Mouse (Mus musculus): ENCODE data around the gene Gm20388. TPM values are rescaled to one million over a fixed set of nuclear protein-coding genes. Genes with fewer than 3 reads are reported as not detected.

The Gm20388 gene
- polyA plus RNA-seq, 1 experiment from 2014 or later, result not detected

DNA sequence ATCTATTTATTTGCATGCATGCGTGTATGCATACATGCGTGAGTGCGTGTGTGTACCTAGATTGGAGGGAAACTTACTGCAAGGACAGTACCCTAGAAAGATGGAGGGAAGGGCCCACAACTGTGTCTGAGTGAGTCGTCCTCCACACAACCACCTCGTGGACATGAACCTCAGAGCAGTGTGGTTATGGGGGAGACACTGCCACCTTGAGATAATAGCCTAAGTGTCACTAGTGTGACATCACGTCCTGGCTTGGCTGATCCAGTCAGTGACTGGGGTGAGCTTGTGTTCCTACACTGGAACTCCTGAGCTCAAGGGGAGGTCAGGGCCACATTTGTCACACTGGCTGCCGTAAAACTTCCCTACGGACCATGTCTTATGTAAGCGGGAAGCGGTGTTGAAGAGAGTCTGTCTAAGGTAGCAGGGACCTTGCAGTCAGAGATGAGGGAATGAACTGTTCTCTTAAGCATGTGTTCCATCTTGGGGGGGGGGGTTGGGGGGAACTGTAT, 1305.9 kb downstream of the Gm20388 start:
- Histone ChIP-seq H3K27ac (ENCODE audit: low read depth, low read length) (no peak overlapping the region), H3K9me3 (ENCODE audit: control insufficient read depth, low read length) (peaks cover 4% of the 10 kb centered on the region; the same call in 1 of the 2 replicates), H3K36me3 (ENCODE audit: control insufficient read depth, insufficient read depth, low read length) (no peaks in the 10 kb centered on the region), H3K27me3 (ENCODE audit: control insufficient read depth, insufficient read depth, low read length) (no peaks in the 10 kb centered on the region; the same call in 1 of the 2 replicates), H3K4me1 (ENCODE audit: control insufficient read depth, insufficient read depth, low read length) (peaks cover 27% of the 10 kb centered on the region), H3K4me3 (ENCODE audit: low read length) (no peak overlapping the region), H3K9ac (ENCODE audit: low read depth, low read length) (no peak overlapping the region), H3K4me2 (replicated peaks; ENCODE audit: low read depth, low read length) (no peak overlapping the region)
- 78% methylated on average over 10 of the region's 10 CpGs for WGBS
- ATAC-seq (ENCODE audit: low FRiP score, low TSS enrichment), result no peak

DNA sequence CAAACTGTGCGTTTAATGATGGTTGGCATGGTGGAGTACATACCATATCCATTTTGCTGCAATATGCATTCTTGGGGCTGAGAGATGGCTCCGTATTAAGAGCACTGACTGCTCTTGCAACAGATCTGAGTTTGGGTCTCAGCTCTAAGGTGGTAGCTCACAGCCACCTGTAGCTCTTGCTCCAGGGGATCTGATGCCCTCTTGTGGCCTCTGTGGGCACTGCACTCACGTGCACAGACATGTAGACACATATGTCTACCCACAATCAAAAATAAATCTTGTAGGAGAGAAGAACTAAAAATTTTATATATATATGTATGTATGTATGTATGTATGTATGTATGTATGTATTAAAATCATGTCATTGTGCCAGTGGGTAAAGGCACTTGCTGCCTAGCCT, 1307.8 kb downstream of the Gm20388 start:
- no peak overlapping the region for H3K4me2 ChIP-seq (replicated peaks; ENCODE audit: low read depth, low read length)
- H3K36me3 ChIP-seq (ENCODE audit: control insufficient read depth, insufficient read depth, low read length), result no peaks in the 10 kb centered on the region
- H3K27ac ChIP-seq (ENCODE audit: low read depth, low read length), result no peak overlapping the region
- H3K27me3 ChIP-seq (ENCODE audit: control insufficient read depth, insufficient read depth, low read length), result no peaks in the 10 kb centered on the region; the same call in 1 of the 2 replicates
- WGBS, result 95% methylated on average over 3 of the region's 3 CpGs
- H3K9me3 ChIP-seq (ENCODE audit: control insufficient read depth, low read length), result peaks cover 4% of the 10 kb centered on the region; the same call in 1 of the 2 replicates
- no peak overlapping the region for H3K9ac ChIP-seq (ENCODE audit: low read depth, low read length)
- ATAC-seq (ENCODE audit: low FRiP score, low TSS enrichment), result no peak
- no peak overlapping the region for H3K4me3 ChIP-seq (ENCODE audit: low read length)
- peaks cover 22% of the 10 kb centered on the region for H3K4me1 ChIP-seq (ENCODE audit: control insufficient read depth, insufficient read depth, low read length)

DNA sequence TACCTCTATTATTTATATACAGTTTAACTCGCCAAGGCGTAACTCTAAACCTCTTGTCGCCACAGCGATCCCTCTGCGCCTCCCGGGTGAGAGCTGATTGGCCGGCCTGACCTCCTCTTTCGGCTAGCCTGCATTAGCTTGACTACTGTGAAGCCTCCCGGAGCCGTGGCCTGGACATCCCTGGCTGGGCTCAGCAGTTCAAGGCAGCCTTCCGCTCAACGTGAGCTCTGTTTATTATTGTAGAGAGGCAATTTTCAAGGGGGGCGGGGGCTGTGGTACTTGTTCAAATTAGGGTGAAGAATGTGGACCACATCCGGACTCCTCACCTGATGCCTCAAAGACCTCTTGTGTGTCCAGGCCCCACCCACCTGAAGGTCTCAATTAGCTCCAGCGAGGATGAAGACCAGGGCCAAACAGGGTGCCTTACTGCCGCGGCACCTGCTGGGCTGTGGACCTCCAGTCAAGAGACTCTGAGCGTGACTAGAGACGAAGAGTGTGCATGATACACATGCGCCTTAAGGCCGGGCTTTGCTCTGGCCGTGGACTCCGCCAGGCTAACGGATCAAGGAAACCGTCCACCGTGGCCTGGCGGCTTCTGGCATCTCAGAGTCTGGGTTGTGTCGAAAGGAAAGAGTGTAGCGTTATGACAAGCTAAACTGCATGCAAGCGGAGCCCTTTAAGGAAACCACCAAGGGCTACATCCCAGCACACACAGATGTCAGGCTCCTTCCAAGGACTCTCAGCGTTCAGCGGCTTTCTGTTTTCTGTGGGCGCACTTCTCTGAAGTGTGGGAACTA, 1309.7 kb downstream of the Gm20388 start:
- ATAC-seq (ENCODE audit: low FRiP score, low TSS enrichment), result peak; percentile 75
- Histone ChIP-seq H3K9me3 (ENCODE audit: control insufficient read depth, low read length) (no peaks in the 10 kb centered on the region), H3K4me3 (ENCODE audit: low read length) (no peak overlapping the region), H3K27me3 (ENCODE audit: control insufficient read depth, insufficient read depth, low read length) (no peaks in the 10 kb centered on the region; the same call in 1 of the 2 replicates), H3K4me1 (ENCODE audit: control insufficient read depth, insufficient read depth, low read length) (peaks cover 21% of the 10 kb centered on the region), H3K36me3 (ENCODE audit: control insufficient read depth, insufficient read depth, low read length) (no peaks in the 10 kb centered on the region), H3K27ac (ENCODE audit: low read depth, low read length) (peak overlapping the region; percentile 47; the same call in 1 of the 2 replicates), H3K9ac (ENCODE audit: low read depth, low read length) (no peak overlapping the region), H3K4me2 (replicated peaks; ENCODE audit: low read depth, low read length) (peak overlapping the region; percentile 19; the same call in 1 of the 2 replicates)
- 29% methylated on average over 33 of the region's 33 CpGs for WGBS

DNA sequence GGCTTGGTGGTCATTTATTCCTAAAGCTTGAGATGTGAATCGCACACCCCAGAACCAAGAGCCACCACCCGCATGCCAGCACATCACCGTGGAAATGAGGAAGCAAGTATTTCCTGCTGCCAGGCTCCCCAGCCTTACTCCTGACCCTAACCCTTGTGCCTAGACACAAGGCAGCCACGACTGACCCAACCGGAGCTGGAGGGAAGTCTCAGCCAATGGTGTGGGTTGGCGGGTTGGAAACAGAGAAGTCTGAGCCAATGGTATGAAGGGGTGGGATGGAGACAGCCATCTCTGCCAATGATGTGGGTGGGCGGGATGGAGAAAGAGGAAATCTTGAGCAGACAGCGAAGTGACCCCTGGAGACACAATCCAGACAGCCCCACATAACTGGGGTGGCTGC, 1314.1 kb downstream of the Gm20388 start:
- ATAC-seq (ENCODE audit: low FRiP score, low TSS enrichment), result no peak
- H3K36me3 ChIP-seq (ENCODE audit: control insufficient read depth, insufficient read depth, low read length), result no peaks in the 10 kb centered on the region
- H3K27ac ChIP-seq (ENCODE audit: low read depth, low read length), result no peak overlapping the region
- H3K4me3 ChIP-seq (ENCODE audit: low read length), result no peak overlapping the region
- no peak overlapping the region for H3K9ac ChIP-seq (ENCODE audit: low read depth, low read length)
- peaks cover 16% of the 10 kb centered on the region for H3K4me1 ChIP-seq (ENCODE audit: control insufficient read depth, insufficient read depth, low read length)
- no peaks in the 10 kb centered on the region for H3K9me3 ChIP-seq (ENCODE audit: control insufficient read depth, low read length)
- WGBS, result 77% methylated on average over 8 of the region's 8 CpGs
- H3K27me3 ChIP-seq (ENCODE audit: control insufficient read depth, insufficient read depth, low read length), result no peaks in the 10 kb centered on the region; the same call in 1 of the 2 replicates
- H3K4me2 ChIP-seq (replicated peaks; ENCODE audit: low read depth, low read length), result no peak overlapping the region

DNA sequence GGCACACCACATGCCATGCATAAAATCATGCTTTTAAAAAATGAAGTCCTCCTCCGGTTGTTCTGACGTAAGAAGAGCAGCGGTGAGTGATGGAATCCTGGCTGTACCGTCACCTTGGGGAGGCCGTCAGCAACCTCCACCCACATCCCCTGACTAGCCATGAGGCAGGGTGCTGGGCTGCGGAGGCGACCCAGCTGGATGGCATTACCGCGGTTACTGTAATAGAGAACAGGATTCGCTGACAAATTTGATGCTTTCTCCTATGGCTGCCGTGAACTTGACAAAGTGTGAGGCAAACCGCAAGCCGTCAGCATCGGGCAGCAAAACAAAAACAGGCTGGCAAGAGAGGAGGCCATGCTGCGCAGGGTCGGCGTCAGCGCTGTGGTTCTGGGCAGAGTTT, 1317.1 kb downstream of the Gm20388 start:
- Histone ChIP-seq H3K27ac (ENCODE audit: low read depth, low read length) (no peak overlapping the region), H3K4me2 (replicated peaks; ENCODE audit: low read depth, low read length) (no peak overlapping the region), H3K4me1 (ENCODE audit: control insufficient read depth, insufficient read depth, low read length) (peaks cover 8% of the 10 kb centered on the region; the same call in 1 of the 2 replicates), H3K9me3 (ENCODE audit: control insufficient read depth, low read length) (no peaks in the 10 kb centered on the region), H3K4me3 (ENCODE audit: low read length) (no peak overlapping the region), H3K9ac (ENCODE audit: low read depth, low read length) (no peak overlapping the region), H3K27me3 (ENCODE audit: control insufficient read depth, insufficient read depth, low read length) (no peaks in the 10 kb centered on the region), H3K36me3 (ENCODE audit: control insufficient read depth, insufficient read depth, low read length) (no peaks in the 10 kb centered on the region)
- WGBS, result 73% methylated on average over 18 of the region's 18 CpGs
- 0 out of 2 replicates have a peak, but pooled peaks have one; percentile 14 for ATAC-seq (ENCODE audit: low FRiP score, low TSS enrichment)

DNA sequence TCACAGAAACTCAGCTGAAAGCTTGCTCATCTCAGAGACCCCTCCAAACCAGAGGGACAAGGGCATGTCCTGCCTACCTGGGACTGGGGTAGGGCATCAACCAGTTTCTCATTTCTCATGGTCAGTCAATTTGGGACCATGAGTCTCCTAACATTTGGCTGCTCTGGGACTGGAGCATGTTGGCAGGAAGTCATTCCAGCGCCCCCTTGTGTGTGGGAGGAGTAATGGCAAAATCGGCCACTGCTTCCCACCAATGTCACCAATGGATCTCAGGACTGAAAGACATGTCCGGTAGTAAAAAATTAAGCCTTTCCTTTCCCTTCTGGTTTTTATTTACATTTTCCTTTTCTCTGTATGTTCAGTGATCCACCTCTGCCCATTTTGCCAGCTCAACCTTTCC, 1318.3 kb downstream of the Gm20388 start:
- H3K4me3 ChIP-seq (ENCODE audit: low read length), result no peak overlapping the region
- 0 out of 2 replicates have a peak overlapping the region, but pooled peaks have one; percentile 17 for H3K27ac ChIP-seq (ENCODE audit: low read depth, low read length)

DNA sequence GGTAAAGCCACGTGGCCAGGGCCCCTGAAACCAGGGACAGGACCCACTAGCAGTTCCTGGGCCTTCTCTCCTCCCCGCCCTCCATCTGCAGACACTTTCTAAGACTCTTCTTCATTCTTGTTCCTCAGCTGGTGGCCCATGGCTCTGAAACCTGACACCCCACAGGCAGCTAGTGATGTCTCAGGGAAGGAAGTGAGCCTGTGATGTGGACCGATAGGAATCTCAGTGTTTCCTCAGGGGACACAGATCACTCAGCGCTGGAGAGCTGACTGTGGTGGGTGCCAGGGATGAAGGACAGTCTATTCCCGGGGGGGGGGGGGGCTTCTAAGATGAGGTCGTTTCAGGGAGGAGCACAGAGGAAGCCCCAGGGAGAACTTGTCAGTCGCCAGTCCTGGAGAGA, 1318.9 kb downstream of the Gm20388 start:
- 23% methylated on average over 7 of the region's 7 CpGs for WGBS
- Histone ChIP-seq H3K9me3 (ENCODE audit: control insufficient read depth, low read length) (no peaks in the 10 kb centered on the region), H3K4me3 (ENCODE audit: low read length) (no peak overlapping the region), H3K27ac (ENCODE audit: low read depth, low read length) (no peak overlapping the region), H3K9ac (ENCODE audit: low read depth, low read length) (no peak overlapping the region), H3K36me3 (ENCODE audit: control insufficient read depth, insufficient read depth, low read length) (no peaks in the 10 kb centered on the region), H3K4me2 (replicated peaks; ENCODE audit: low read depth, low read length) (no peak overlapping the region), H3K27me3 (ENCODE audit: control insufficient read depth, insufficient read depth, low read length) (no peaks in the 10 kb centered on the region), H3K4me1 (ENCODE audit: control insufficient read depth, insufficient read depth, low read length) (peaks cover 8% of the 10 kb centered on the region; the same call in 1 of the 2 replicates)
- ATAC-seq (ENCODE audit: low FRiP score, low TSS enrichment), result no peak

More for the DNA sequence above, 1318.3 kb downstream of the Gm20388 start:
- Histone ChIP-seq H3K27me3 (ENCODE audit: control insufficient read depth, insufficient read depth, low read length) (no peaks in the 10 kb centered on the region), H3K9me3 (ENCODE audit: control insufficient read depth, low read length) (no peaks in the 10 kb centered on the region), H3K4me2 (replicated peaks; ENCODE audit: low read depth, low read length) (no peak overlapping the region), H3K36me3 (ENCODE audit: control insufficient read depth, insufficient read depth, low read length) (no peaks in the 10 kb centered on the region), H3K4me1 (ENCODE audit: control insufficient read depth, insufficient read depth, low read length) (peaks cover 8% of the 10 kb centered on the region; the same call in 1 of the 2 replicates), H3K9ac (ENCODE audit: low read depth, low read length) (no peak overlapping the region)
- ATAC-seq (ENCODE audit: low FRiP score, low TSS enrichment), result no peak
- WGBS, result 61% methylated on average over 3 of the region's 3 CpGs

DNA sequence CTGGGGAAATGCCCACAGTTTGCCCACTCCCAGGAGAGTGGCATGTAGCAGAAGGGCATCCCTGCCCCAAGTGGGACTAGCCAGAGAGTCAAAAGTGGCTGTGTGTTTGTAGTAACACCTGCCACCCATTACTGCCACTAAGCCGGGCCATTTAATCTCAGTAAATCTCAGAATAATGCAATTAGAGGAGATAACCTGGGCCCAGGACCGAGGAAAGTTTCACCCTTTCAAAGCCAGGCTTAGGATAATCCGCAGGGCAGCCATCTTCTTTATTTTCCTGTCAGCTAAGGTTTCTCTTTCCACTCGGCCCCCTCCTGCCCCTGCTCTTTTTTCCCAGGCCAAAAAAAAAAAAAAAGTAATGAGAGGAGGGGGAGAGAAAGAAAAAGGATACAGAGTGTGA, 1322.6 kb downstream of the Gm20388 start:
- ATAC-seq (ENCODE audit: low FRiP score, low TSS enrichment), result no peak
- Histone ChIP-seq H3K4me2 (replicated peaks; ENCODE audit: low read depth, low read length) (no peak overlapping the region), H3K4me1 (ENCODE audit: control insufficient read depth, insufficient read depth, low read length) (peaks cover 8% of the 10 kb centered on the region; the same call in 1 of the 2 replicates), H3K4me3 (ENCODE audit: low read length) (no peak overlapping the region), H3K36me3 (ENCODE audit: control insufficient read depth, insufficient read depth, low read length) (no peaks in the 10 kb centered on the region), H3K9me3 (ENCODE audit: control insufficient read depth, low read length) (no peaks in the 10 kb centered on the region), H3K9ac (ENCODE audit: low read depth, low read length) (no peak overlapping the region), H3K27me3 (ENCODE audit: control insufficient read depth, insufficient read depth, low read length) (no peaks in the 10 kb centered on the region), H3K27ac (ENCODE audit: low read depth, low read length) (no peak overlapping the region)
- WGBS, result 30% methylated on average over 4 of the region's 4 CpGs

DNA sequence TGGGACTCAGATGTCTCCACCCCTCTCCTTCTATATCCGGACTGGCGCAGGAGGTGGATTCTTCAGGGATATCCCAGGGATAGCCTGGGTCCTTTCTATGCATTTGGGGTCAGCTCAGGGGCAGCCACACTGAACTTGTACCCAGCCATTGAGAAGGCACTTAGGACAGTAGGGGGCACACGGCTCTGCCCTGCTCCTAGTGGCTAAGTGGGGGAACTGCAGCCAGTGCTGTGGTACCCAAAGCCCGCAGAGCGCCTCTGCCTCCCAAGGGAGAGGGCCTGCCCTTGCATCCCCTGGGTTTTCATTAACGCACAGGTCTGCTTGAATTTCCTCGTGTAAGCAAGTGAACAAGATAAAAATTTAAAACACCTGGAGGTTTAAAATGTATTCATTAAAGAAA, 1324.3 kb downstream of the Gm20388 start:
- Histone ChIP-seq H3K4me2 (replicated peaks; ENCODE audit: low read depth, low read length) (no peak overlapping the region), H3K27ac (ENCODE audit: low read depth, low read length) (no peak overlapping the region), H3K9ac (ENCODE audit: low read depth, low read length) (no peak overlapping the region), H3K4me3 (ENCODE audit: low read length) (no peak overlapping the region), H3K36me3 (ENCODE audit: control insufficient read depth, insufficient read depth, low read length) (no peaks in the 10 kb centered on the region), H3K9me3 (ENCODE audit: control insufficient read depth, low read length) (no peaks in the 10 kb centered on the region), H3K27me3 (ENCODE audit: control insufficient read depth, insufficient read depth, low read length) (no peaks in the 10 kb centered on the region), H3K4me1 (ENCODE audit: control insufficient read depth, insufficient read depth, low read length) (peaks cover 5% of the 10 kb centered on the region; the same call in 1 of the 2 replicates)
- 72% methylated on average over 7 of the region's 7 CpGs for WGBS
- no peak for ATAC-seq (ENCODE audit: low FRiP score, low TSS enrichment)
